9 mouse cellular contexts compared by ENCODE assay signal in genomic region chr6:84181452-84181851, GRCm38 (mm10).
DNase-seq lines count a peak whose midpoint lies in the region; ATAC-seq and TF ChIP-seq lines count a peak whose summit lies in the region.
"Had no signal": no experiment of that assay in that cellular context is flagged by ENCODE, and none has a peak within 500 bp of the region (broad histone marks: within the 10 kb centered on the region; RNA-seq: fewer than 3 reads in every experiment).

No protein-coding gene starts in this region.

- no peak overlapping the region for H3K9ac ChIP-seq in forebrain, embryonic 15.5 days (replicated peaks)
- H3K9ac ChIP-seq: liver, embryonic 15.5 days had no signal

- H3K9me3 ChIP-seq in forebrain, embryonic 15.5 days: no peaks in the 10 kb centered on the region
- H3K9me3 ChIP-seq: liver, embryonic 15.5 days had no signal

- ATAC-seq in forebrain, embryonic 15.5 days (replicated peaks): no peak

- no peaks in the 10 kb centered on the region for H3K36me3 ChIP-seq in forebrain, embryonic 15.5 days
- H3K36me3 ChIP-seq: liver, embryonic 15.5 days had no signal

- TF ChIP-seq CTCF in gastrocnemius, adult 2 months (IDR thresholded peaks at IDR 0.05): no peak

- no peak overlapping the region for H3K4me3 ChIP-seq in gastrocnemius, adult 2 months
- no peak overlapping the region for H3K4me3 ChIP-seq in forebrain, embryonic 15.5 days
- H3K4me3 ChIP-seq: liver, embryonic 15.5 days had no signal

- 0 out of 2 replicates have a peak overlapping the region, but pooled peaks have one; percentile 12 for H3K27ac ChIP-seq in gastrocnemius, adult 2 months
- no peak overlapping the region for H3K27ac ChIP-seq in forebrain, embryonic 15.5 days (replicated peaks)
- H3K27ac ChIP-seq: liver, embryonic 15.5 days had no signal

- 36% methylated on average over 4 of the region's 4 CpGs for WGBS in forebrain, embryonic 15.5 days

- H3K4me1 ChIP-seq in forebrain, embryonic 15.5 days: no peaks in the 10 kb centered on the region
- H3K4me1 ChIP-seq: liver, embryonic 15.5 days had no signal

- DNase-seq in adipocyte (ENCODE audit: low spot score): peak; percentile 55
- DNase-seq in gastrocnemius, adult 2 months: peak; percentile 60
- peak; percentile 31 for DNase-seq in heart, postnatal 25 days (ENCODE audit: low spot score)
- peak; percentile 71 for DNase-seq in lung, postnatal 25 days (ENCODE audit: low spot score)
- DNase-seq in thymus, postnatal 25 days: no peak
- no peak for DNase-seq in spleen, postnatal 4 days (ENCODE audit: low spot score in 2 of 2)
- DNase-seq: cerebellum, postnatal 36 days had no signal

- H3K4me2 ChIP-seq in forebrain, embryonic 15.5 days (replicated peaks): no peak overlapping the region
- H3K4me2 ChIP-seq: liver, embryonic 15.5 days had no signal

- no peaks in the 10 kb centered on the region for H3K27me3 ChIP-seq in forebrain, embryonic 15.5 days
- H3K27me3 ChIP-seq: liver, embryonic 15.5 days had no signal

- intact Hi-C loops in gastrocnemius, adult 2 months (cut with DNase I): no loop called here
- intact Hi-C loops in heart, postnatal 25 days (cut with DNase I): no loop called here

Comparison
In these comparisons a context has a peak if more than half of its experiments do, and no peak if none do; other contexts are left out.
1. DNase-seq: peak in adipocyte (single experiment), gastrocnemius, adult 2 months (single experiment), heart, postnatal 25 days (single experiment) and lung, postnatal 25 days (single experiment); none in thymus, postnatal 25 days (single experiment) and spleen, postnatal 4 days (0 of 2).